Mouse (Mus musculus) G1E (cell line): ENCODE measurements at regions not wholly inside any gene's neighbourhood (a gene's known extent, or its start where the extent isn't known, plus 50 kb on each side); places are given as distances from the start of the nearest gene placed in this dataset.

Source experiments
- CTCF ChIP-seq: IDR thresholded peaks from 2 replicates; pipeline ENCODE4 v1.5.1; 2012; ENCODE audit warnings: low read depth, low read length, inconsistent platforms, mixed read lengths
- GATA1 ChIP-seq: IDR thresholded peaks from 2 replicates; pipeline ENCODE4 v1.6.1; 2012; ENCODE audit warnings: borderline replicate concordance, low read length, inconsistent platforms, mixed read lengths

GRCm38 (mm10) chr9:48060996-48061395 lies 100.8 kb upstream of the Nxpe4 start:
- TF ChIP-seq CTCF (no peak), GATA1 (no peak)
